Mouse (Mus musculus): ENCODE data around the gene Akap2. TPM values are rescaled to one million over a fixed set of nuclear protein-coding genes. Genes with fewer than 3 reads are reported as not detected.

The Akap2 gene
- polyA plus RNA-seq, 1 experiment from 2014 or later, result 7.9 TPM

- Histone ChIP-seq H3K27ac (no peak overlapping the region), H3K27me3 (no peaks in the 10 kb centered on the region), H3K4me2 (no peak overlapping the region), H3K9ac (no peak overlapping the region), H3K4me3 (no peak overlapping the region), H3K4me1 (no peaks in the 10 kb centered on the region), H3K9me3 (replicated peaks) (no peaks in the 10 kb centered on the region), H3K36me3 (ENCODE audit: poor library complexity, severe bottlenecking) (no peaks in the 10 kb centered on the region)
- ATAC-seq, result no peak
- WGBS, result 13% methylated on average over 4 of the region's 4 CpGs
Measured at GRCm38 (mm10) chr4:57765806-57766205, 48.3 kb downstream of the Akap2 start.

GRCm38 (mm10) chr4:57769007-57769406, 51.5 kb downstream of the Akap2 start:
- Histone ChIP-seq H3K4me2 (no peak overlapping the region), H3K4me1 (no peaks in the 10 kb centered on the region), H3K9me3 (replicated peaks) (no peaks in the 10 kb centered on the region), H3K36me3 (ENCODE audit: poor library complexity, severe bottlenecking) (no peaks in the 10 kb centered on the region), H3K9ac (no peak overlapping the region), H3K4me3 (no peak overlapping the region), H3K27ac (no peak overlapping the region), H3K27me3 (no peaks in the 10 kb centered on the region)
- ATAC-seq, result no peak
- WGBS, result 91% methylated on average over 3 of the region's 3 CpGs

- WGBS, result 54% methylated on average over 4 of the region's 4 CpGs
- no peak for ATAC-seq
- Histone ChIP-seq H3K4me1 (no peaks in the 10 kb centered on the region), H3K4me3 (no peak overlapping the region), H3K36me3 (ENCODE audit: poor library complexity, severe bottlenecking) (no peaks in the 10 kb centered on the region), H3K9ac (no peak overlapping the region), H3K27me3 (no peaks in the 10 kb centered on the region), H3K4me2 (no peak overlapping the region), H3K27ac (no peak overlapping the region), H3K9me3 (replicated peaks) (no peaks in the 10 kb centered on the region)
Measured at GRCm38 (mm10) chr4:57770185-57770823, 52.8 kb downstream of the Akap2 start.

GRCm38 (mm10) chr4:57771558-57772219, 54.2 kb downstream of the Akap2 start:
- Histone ChIP-seq H3K4me1 (no peaks in the 10 kb centered on the region), H3K4me2 (no peak overlapping the region), H3K9me3 (replicated peaks) (no peaks in the 10 kb centered on the region), H3K27ac (no peak overlapping the region), H3K27me3 (no peaks in the 10 kb centered on the region), H3K9ac (no peak overlapping the region), H3K4me3 (no peak overlapping the region), H3K36me3 (ENCODE audit: poor library complexity, severe bottlenecking) (no peaks in the 10 kb centered on the region)
- 94% methylated on average over 2 of the region's 2 CpGs for WGBS
- ATAC-seq, result 0 out of 2 replicates have a peak, but pooled peaks have one; percentile 24

GRCm38 (mm10) chr4:57772851-57773510, 55.5 kb downstream of the Akap2 start:
- Histone ChIP-seq H3K4me3 (no peak overlapping the region), H3K27ac (no peak overlapping the region), H3K27me3 (no peaks in the 10 kb centered on the region), H3K9ac (no peak overlapping the region), H3K4me2 (no peak overlapping the region), H3K9me3 (replicated peaks) (no peaks in the 10 kb centered on the region), H3K4me1 (no peaks in the 10 kb centered on the region), H3K36me3 (ENCODE audit: poor library complexity, severe bottlenecking) (no peaks in the 10 kb centered on the region)
- 67% methylated on average over 11 of the region's 11 CpGs for WGBS
- no peak for ATAC-seq

- Histone ChIP-seq H3K9ac (no peak overlapping the region), H3K36me3 (ENCODE audit: poor library complexity, severe bottlenecking) (no peaks in the 10 kb centered on the region), H3K27me3 (no peaks in the 10 kb centered on the region), H3K4me3 (no peak overlapping the region), H3K9me3 (replicated peaks) (no peaks in the 10 kb centered on the region), H3K4me1 (no peaks in the 10 kb centered on the region), H3K27ac (no peak overlapping the region), H3K4me2 (no peak overlapping the region)
- 60% methylated on average over 4 of the region's 4 CpGs for WGBS
- no peak for ATAC-seq
Measured at GRCm38 (mm10) chr4:57774517-57774916, 57.1 kb downstream of the Akap2 start.

GRCm38 (mm10) chr4:57775582-57775981, 58.1 kb downstream of the Akap2 start:
- Histone ChIP-seq H3K4me3 (no peak overlapping the region), H3K4me1 (no peaks in the 10 kb centered on the region), H3K36me3 (ENCODE audit: poor library complexity, severe bottlenecking) (no peaks in the 10 kb centered on the region), H3K4me2 (no peak overlapping the region), H3K27me3 (peaks cover 3% of the 10 kb centered on the region; the same call in 1 of the 2 replicates), H3K27ac (no peak overlapping the region), H3K9ac (no peak overlapping the region), H3K9me3 (replicated peaks) (no peaks in the 10 kb centered on the region)
- ATAC-seq, result no peak

GRCm38 (mm10) chr4:57780403-57780802, 62.9 kb downstream of the Akap2 start:
- no peak overlapping the region for H3K27ac ChIP-seq
- 22% methylated on average over 4 of the region's 4 CpGs for WGBS
- ATAC-seq, result no peak
- H3K9me3 ChIP-seq (replicated peaks), result no peaks in the 10 kb centered on the region
- no peak overlapping the region for H3K4me3 ChIP-seq
- H3K4me1 ChIP-seq, result peaks cover 25% of the 10 kb centered on the region
- peaks cover 29% of the 10 kb centered on the region for H3K27me3 ChIP-seq
- no peaks in the 10 kb centered on the region for H3K36me3 ChIP-seq (ENCODE audit: poor library complexity, severe bottlenecking)
- no peak overlapping the region for H3K9ac ChIP-seq
- H3K4me2 ChIP-seq, result no peak overlapping the region

- Histone ChIP-seq H3K4me3 (0 out of 2 replicates have a peak overlapping the region, but pooled peaks have one; percentile 1), H3K36me3 (ENCODE audit: poor library complexity, severe bottlenecking) (no peaks in the 10 kb centered on the region), H3K27ac (no peak overlapping the region), H3K4me2 (peak overlapping the region; percentile 37), H3K9ac (no peak overlapping the region), H3K9me3 (replicated peaks) (no peaks in the 10 kb centered on the region), H3K4me1 (peaks cover 25% of the 10 kb centered on the region), H3K27me3 (peaks cover 29% of the 10 kb centered on the region)
- peak; percentile 17 for ATAC-seq
- WGBS, result 3% methylated on average over 20 of the region's 20 CpGs
Measured at GRCm38 (mm10) chr4:57780833-57781641, 63.6 kb downstream of the Akap2 start.

GRCm38 (mm10) chr4:57781994-57782393, 64.5 kb downstream of the Akap2 start:
- under 1% methylated on average over 26 of the region's 26 CpGs for WGBS
- H3K36me3 ChIP-seq (ENCODE audit: poor library complexity, severe bottlenecking), result no peaks in the 10 kb centered on the region
- H3K27me3 ChIP-seq, result peaks cover 29% of the 10 kb centered on the region
- peak overlapping the region; percentile 42 for H3K4me3 ChIP-seq
- peak overlapping the region; percentile 41 for H3K9ac ChIP-seq
- peak; percentile 92 for ATAC-seq
- no peak overlapping the region for H3K27ac ChIP-seq
- H3K4me2 ChIP-seq, result peak overlapping the region; percentile 69
- peaks cover 25% of the 10 kb centered on the region for H3K4me1 ChIP-seq
- H3K9me3 ChIP-seq (replicated peaks), result no peaks in the 10 kb centered on the region

- Histone ChIP-seq H3K9ac (peak overlapping the region; percentile 41), H3K9me3 (replicated peaks) (no peaks in the 10 kb centered on the region), H3K27me3 (peaks cover 29% of the 10 kb centered on the region), H3K36me3 (ENCODE audit: poor library complexity, severe bottlenecking) (no peaks in the 10 kb centered on the region), H3K4me3 (peak overlapping the region; percentile 42), H3K4me1 (peaks cover 25% of the 10 kb centered on the region), H3K27ac (no peak overlapping the region), H3K4me2 (peak overlapping the region; percentile 69)
- 2% methylated on average over 33 of the region's 33 CpGs for WGBS
- peak; percentile 25; the same call in 1 of the 2 replicates for ATAC-seq
Measured at GRCm38 (mm10) chr4:57782549-57783390, 65.3 kb downstream of the Akap2 start.
